Mouse (Mus musculus): ENCODE measurements at regions not wholly inside any gene's neighbourhood (a gene's known extent, or its start where the extent isn't known, plus 50 kb on each side); places are given as distances from the start of the nearest gene placed in this dataset.
"Not testable (repeated sequence)": the region's sequence is repeated elsewhere in the genome, so short reads cannot be mapped to it uniquely, and the experiment has no call there.

- peaks cover 22% of the 10 kb centered on the region for H3K27me3 ChIP-seq (ENCODE audit: insufficient read depth, low read length)
- no peak for ATAC-seq (ENCODE audit: extremely low read depth, insufficient number of reproducible peaks, low FRiP score, poor library complexity, severe bottlenecking)
- no peaks in the 10 kb centered on the region for H3K4me1 ChIP-seq (ENCODE audit: insufficient read depth, low read depth, low read length)
- TF ChIP-seq CTCF (IDR thresholded peaks at IDR 0.05; ENCODE audit: low read depth, low read length) (no peak), TAL1 (conservative IDR thresholded peaks at IDR 0.05; ENCODE audit: low read depth, low read length) (no peak)
- peaks cover 12% of the 10 kb centered on the region for H3K9me3 ChIP-seq (replicated peaks)
- H3K4me3 ChIP-seq (ENCODE audit: low read depth, low read length) = no peak overlapping the region
- H3K36me3 ChIP-seq (replicated peaks) = no peaks in the 10 kb centered on the region
- DNase-seq (ENCODE audit: low spot score) = no peak
Measured at GRCm38 (mm10) chr16:93306951-93307350, 296.9 kb downstream of the Setd4 start.

GRCm38 (mm10) chr16:93306140-93306539, 297.7 kb downstream of the Setd4 start:
- DNase-seq (ENCODE audit: low spot score); H3K4me1 ChIP-seq (ENCODE audit: insufficient read depth, low read depth, low read length); ATAC-seq (ENCODE audit: extremely low read depth, insufficient number of reproducible peaks, low FRiP score, poor library complexity, severe bottlenecking); H3K36me3 ChIP-seq (replicated peaks); H3K4me3 ChIP-seq (ENCODE audit: low read depth, low read length): not testable (repeated sequence)
- H3K9me3 ChIP-seq (replicated peaks) = peaks cover 12% of the 10 kb centered on the region
- peaks cover 19% of the 10 kb centered on the region for H3K27me3 ChIP-seq (ENCODE audit: insufficient read depth, low read length)

GRCm38 (mm10) chr16:93294430-93294829, 309.4 kb downstream of the Setd4 start:
- Histone ChIP-seq H3K4me1 (ENCODE audit: insufficient read depth, low read depth, low read length) (peaks cover 14% of the 10 kb centered on the region), H3K27me3 (ENCODE audit: insufficient read depth, low read length) (peaks cover 42% of the 10 kb centered on the region), H3K9me3 (replicated peaks) (no peaks in the 10 kb centered on the region), H3K4me3 (ENCODE audit: low read depth, low read length) (no peak overlapping the region), H3K36me3 (replicated peaks) (no peaks in the 10 kb centered on the region)
- TF ChIP-seq GATA1 (IDR thresholded peaks at IDR 0.05; ENCODE audit: borderline replicate concordance, low read length) (no peak), TAL1 (conservative IDR thresholded peaks at IDR 0.05; ENCODE audit: low read depth, low read length) (no peak), CTCF (IDR thresholded peaks at IDR 0.05; ENCODE audit: low read depth, low read length) (no peak), POLR2AphosphoS5 (IDR thresholded peaks at IDR 0.05; ENCODE audit: insufficient replicate concordance, low read depth, low read length) (no peak), GATA2 (IDR thresholded peaks at IDR 0.05; ENCODE audit: borderline replicate concordance, low read depth, low read length) (no peak)
- DNase-seq (ENCODE audit: low spot score) (no peak), ATAC-seq (ENCODE audit: extremely low read depth, insufficient number of reproducible peaks, low FRiP score, poor library complexity, severe bottlenecking) (no peak)

GRCm38 (mm10) chr16:93292965-93293653, 310.8 kb downstream of the Setd4 start:
- H3K27me3 ChIP-seq (ENCODE audit: insufficient read depth, low read length) = peaks cover 44% of the 10 kb centered on the region
- ATAC-seq (ENCODE audit: extremely low read depth, insufficient number of reproducible peaks, low FRiP score, poor library complexity, severe bottlenecking) = peak; percentile 54
- H3K9me3 ChIP-seq (replicated peaks) = no peaks in the 10 kb centered on the region
- no peaks in the 10 kb centered on the region for H3K36me3 ChIP-seq (replicated peaks)
- peaks cover 14% of the 10 kb centered on the region for H3K4me1 ChIP-seq (ENCODE audit: insufficient read depth, low read depth, low read length)
- peak; percentile 60 for DNase-seq (ENCODE audit: low spot score)
- TF ChIP-seq CTCF (IDR thresholded peaks at IDR 0.05; ENCODE audit: low read depth, low read length) (peak; percentile 83), POLR2AphosphoS5 (IDR thresholded peaks at IDR 0.05; ENCODE audit: insufficient replicate concordance, low read depth, low read length) (no peak), TAL1 (conservative IDR thresholded peaks at IDR 0.05; ENCODE audit: low read depth, low read length) (no peak), GATA2 (IDR thresholded peaks at IDR 0.05; ENCODE audit: borderline replicate concordance, low read depth, low read length) (no peak)
- no peak overlapping the region for H3K4me3 ChIP-seq (ENCODE audit: low read depth, low read length)

- H3K9me3 ChIP-seq (replicated peaks) = no peaks in the 10 kb centered on the region
- ATAC-seq (ENCODE audit: extremely low read depth, insufficient number of reproducible peaks, low FRiP score, poor library complexity, severe bottlenecking) = no peak
- no peak for TF ChIP-seq TAL1 (conservative IDR thresholded peaks at IDR 0.05; ENCODE audit: low read depth, low read length)
- TF ChIP-seq GATA2 (IDR thresholded peaks at IDR 0.05; ENCODE audit: borderline replicate concordance, low read depth, low read length) = no peak
- TF ChIP-seq CTCF (IDR thresholded peaks at IDR 0.05; ENCODE audit: low read depth, low read length) = no peak
- TF ChIP-seq GATA1 (IDR thresholded peaks at IDR 0.05; ENCODE audit: borderline replicate concordance, low read length) = no peak
- TF ChIP-seq POLR2AphosphoS5 (IDR thresholded peaks at IDR 0.05; ENCODE audit: insufficient replicate concordance, low read depth, low read length) = no peak
- peaks cover 49% of the 10 kb centered on the region for H3K27me3 ChIP-seq (ENCODE audit: insufficient read depth, low read length)
- peaks cover 14% of the 10 kb centered on the region for H3K4me1 ChIP-seq (ENCODE audit: insufficient read depth, low read depth, low read length)
- H3K36me3 ChIP-seq (replicated peaks) = no peaks in the 10 kb centered on the region
- no peak for DNase-seq (ENCODE audit: low spot score)
- H3K4me3 ChIP-seq (ENCODE audit: low read depth, low read length) = no peak overlapping the region
Measured at GRCm38 (mm10) chr16:93292181-93292834, 311.6 kb downstream of the Setd4 start.

- H3K9me3 ChIP-seq (replicated peaks) = peaks cover 3% of the 10 kb centered on the region; the same call in 1 of the 2 replicates
- H3K4me1 ChIP-seq (ENCODE audit: insufficient read depth, low read depth, low read length) = peaks cover 16% of the 10 kb centered on the region
- ATAC-seq (ENCODE audit: extremely low read depth, insufficient number of reproducible peaks, low FRiP score, poor library complexity, severe bottlenecking) = no peak
- H3K4me3 ChIP-seq (ENCODE audit: low read depth, low read length) = no peak overlapping the region
- H3K36me3 ChIP-seq (replicated peaks) = no peaks in the 10 kb centered on the region
- H3K27me3 ChIP-seq (ENCODE audit: insufficient read depth, low read length) = peaks cover 33% of the 10 kb centered on the region
- no peak for TF ChIP-seq POLR2AphosphoS5 (IDR thresholded peaks at IDR 0.05; ENCODE audit: insufficient replicate concordance, low read depth, low read length)
- no peak for TF ChIP-seq CTCF (IDR thresholded peaks at IDR 0.05; ENCODE audit: low read depth, low read length)
- TF ChIP-seq GATA1 (IDR thresholded peaks at IDR 0.05; ENCODE audit: borderline replicate concordance, low read length) = no peak
- TF ChIP-seq TAL1 (conservative IDR thresholded peaks at IDR 0.05; ENCODE audit: low read depth, low read length) = no peak
- no peak for TF ChIP-seq GATA2 (IDR thresholded peaks at IDR 0.05; ENCODE audit: borderline replicate concordance, low read depth, low read length)
- no peak for DNase-seq (ENCODE audit: low spot score)
Measured at GRCm38 (mm10) chr16:93288036-93288435, 315.8 kb downstream of the Setd4 start.
